Mouse (Mus musculus): ENCODE measurements around the gene 1700003E16Rik. TPM values are rescaled to one million over a fixed set of nuclear protein-coding genes. Genes with fewer than 3 reads are reported as not detected.

1700003E16Rik gene
- polyA plus RNA-seq, 1 experiment from 2014 or later = 0.96 TPM

DNA sequence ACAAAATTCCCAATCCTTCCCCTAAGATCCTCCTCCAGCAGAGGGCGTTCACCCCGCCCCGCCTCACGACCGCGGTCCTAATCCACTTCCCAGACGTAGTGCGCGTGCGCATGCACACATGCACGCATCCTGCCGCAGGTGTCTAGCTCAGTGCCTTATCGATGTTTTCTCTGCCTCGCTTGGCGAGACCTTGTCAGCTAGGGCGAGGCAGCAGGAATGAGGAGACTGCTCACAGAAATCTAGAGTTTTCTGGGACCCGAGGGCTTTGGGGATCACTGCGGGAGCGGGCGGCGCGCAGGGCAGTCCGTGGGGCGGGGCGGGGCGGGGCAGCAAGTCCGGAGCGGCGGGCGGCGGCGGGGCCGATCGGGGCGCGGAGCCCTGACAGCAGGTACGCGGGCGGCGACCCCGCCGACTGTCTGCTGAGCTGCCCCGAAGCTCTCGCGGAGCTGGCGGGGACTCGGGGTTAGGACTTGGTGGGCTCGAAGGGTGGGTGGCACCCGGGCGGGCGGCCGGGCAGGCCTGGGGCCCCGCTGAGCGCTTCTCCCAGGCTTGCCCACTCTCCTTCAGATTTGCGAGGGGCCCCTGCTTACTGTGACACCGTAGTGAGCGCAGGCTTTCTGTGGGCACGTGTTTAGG is 9.5 kb downstream of the 1700003E16Rik start, which contains the start of gene Dctn1:
Gene Dctn1 (plus strand): TSS at position 314 of the 636 bp plus-strand sequence.
- peak within 1 kb of the TSS; percentile 89 for H3K4me3 ChIP-seq (ENCODE audit: low read depth, low read length)
- H3K9me3 ChIP-seq (ENCODE audit: low read depth, low read length) = no peaks in the 10 kb centered on the region
- peak; percentile 98 for DNase-seq
- H3K4me2 ChIP-seq = peak within 1 kb of the TSS; percentile 94
- peak; percentile 84 for ATAC-seq (ENCODE audit: insufficient read depth)
- no peaks in the 10 kb centered on the region for H3K36me3 ChIP-seq (ENCODE audit: insufficient read depth)
- H3K9ac ChIP-seq = peak within 1 kb of the TSS; percentile 85
- H3K4me1 ChIP-seq (ENCODE audit: insufficient read depth) = peaks cover 20% of the 10 kb centered on the region
- 0% methylated on average over 58 of the region's 58 CpGs for WGBS
- peaks cover 25% of the 10 kb centered on the region for H3K27me3 ChIP-seq (ENCODE audit: insufficient read depth, low read length)
- peak within 1 kb of the TSS; percentile 72 for H3K27ac ChIP-seq (ENCODE audit: low read depth)
- peak; percentile 91 for TF ChIP-seq CTCF (IDR thresholded peaks at IDR 0.05; ENCODE audit: low read depth)

DNA sequence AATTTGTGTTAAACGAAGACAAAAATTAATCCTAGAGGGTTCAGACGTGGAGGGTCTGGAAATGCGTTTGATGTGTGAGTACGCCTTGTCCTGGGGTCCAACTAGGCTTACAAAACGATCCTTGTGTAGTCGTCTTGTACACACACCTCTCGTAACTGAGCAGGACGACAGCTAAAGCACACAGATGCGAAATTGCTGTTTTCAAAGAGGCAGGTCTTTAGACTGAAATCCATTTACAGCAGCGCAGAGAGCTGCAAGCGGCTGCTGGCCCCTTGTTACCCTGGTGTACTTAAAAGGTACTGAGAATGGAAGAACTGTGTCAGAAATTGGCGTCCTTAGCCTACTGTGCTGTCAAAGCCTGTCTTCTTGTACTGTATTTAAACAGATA is 10.0 kb downstream of the 1700003E16Rik start:
- under 1% methylated on average over 12 of the region's 12 CpGs for WGBS
- 0 out of 2 replicates have a peak overlapping the region, but pooled peaks have one; percentile 33 for H3K27ac ChIP-seq (ENCODE audit: low read depth)
- ATAC-seq (ENCODE audit: insufficient read depth) (no peak), DNase-seq (peak; percentile 35)
- peak overlapping the region; percentile 94 for H3K4me2 ChIP-seq
- H3K9ac ChIP-seq = peak overlapping the region; percentile 85
- H3K4me3 ChIP-seq (ENCODE audit: low read depth, low read length) = peak overlapping the region; percentile 89
- H3K4me1 ChIP-seq (ENCODE audit: insufficient read depth) = peaks cover 20% of the 10 kb centered on the region
- TF ChIP-seq CTCF (IDR thresholded peaks at IDR 0.05; ENCODE audit: low read depth) = peak; percentile 28
- no peaks in the 10 kb centered on the region for H3K36me3 ChIP-seq (ENCODE audit: insufficient read depth)
- H3K27me3 ChIP-seq (ENCODE audit: insufficient read depth, low read length) = peaks cover 20% of the 10 kb centered on the region
- H3K9me3 ChIP-seq (ENCODE audit: low read depth, low read length) = no peaks in the 10 kb centered on the region

DNA sequence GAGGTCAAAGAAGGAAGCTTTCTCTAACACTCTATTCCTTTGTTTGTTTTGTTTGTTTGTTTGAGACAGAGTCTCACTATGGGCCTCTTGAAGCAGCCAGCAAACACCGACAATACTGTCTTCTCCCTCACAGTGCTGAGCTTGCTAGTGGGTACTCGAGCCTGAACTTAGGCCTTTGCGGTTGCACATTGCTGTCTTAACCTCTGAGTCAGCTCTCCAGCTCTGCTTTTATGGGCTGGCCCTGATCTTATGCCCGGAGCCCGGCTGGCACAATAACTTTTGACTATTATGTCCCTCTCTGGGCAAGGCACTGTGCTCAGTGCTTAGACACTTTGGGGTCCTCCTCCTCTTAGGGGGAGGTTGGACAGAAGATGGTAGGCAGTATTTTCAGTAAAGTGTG is 13.7 kb downstream of the 1700003E16Rik start:
- H3K4me3 ChIP-seq (ENCODE audit: low read depth, low read length) = no peak overlapping the region
- no peaks in the 10 kb centered on the region for H3K9me3 ChIP-seq (ENCODE audit: low read depth, low read length)
- DNase-seq (no peak), ATAC-seq (ENCODE audit: insufficient read depth) (no peak)
- peaks cover 14% of the 10 kb centered on the region for H3K4me1 ChIP-seq (ENCODE audit: insufficient read depth)
- H3K4me2 ChIP-seq = no peak overlapping the region
- no peak for TF ChIP-seq CTCF (IDR thresholded peaks at IDR 0.05; ENCODE audit: low read depth)
- H3K9ac ChIP-seq = no peak overlapping the region
- WGBS = 62% methylated on average over 5 of the region's 5 CpGs
- H3K36me3 ChIP-seq (ENCODE audit: insufficient read depth) = 0 out of 2 replicates have a peak, but pooled peaks cover 3% of the 10 kb centered on the region
- H3K27me3 ChIP-seq (ENCODE audit: insufficient read depth, low read length) = no peaks in the 10 kb centered on the region
- H3K27ac ChIP-seq (ENCODE audit: low read depth) = no peak overlapping the region

- ATAC-seq (ENCODE audit: insufficient read depth) = no peak
- Histone ChIP-seq H3K27me3 (ENCODE audit: insufficient read depth, low read length) (no peaks in the 10 kb centered on the region), H3K9ac (no peak overlapping the region), H3K27ac (ENCODE audit: low read depth) (no peak overlapping the region), H3K4me2 (no peak overlapping the region), H3K4me1 (ENCODE audit: insufficient read depth) (peaks cover 10% of the 10 kb centered on the region), H3K4me3 (ENCODE audit: low read depth, low read length) (no peak overlapping the region), H3K9me3 (ENCODE audit: low read depth, low read length) (no peaks in the 10 kb centered on the region), H3K36me3 (ENCODE audit: insufficient read depth) (0 out of 2 replicates have a peak, but pooled peaks cover 3% of the 10 kb centered on the region)
- WGBS = 70% methylated on average over 5 of the region's 5 CpGs
- no peak for TF ChIP-seq CTCF (IDR thresholded peaks at IDR 0.05; ENCODE audit: low read depth)
- DNase-seq = no peak
Measured at GRCm38 (mm10) chr6:83171063-83171462, 14.9 kb downstream of the 1700003E16Rik start.

DNA sequence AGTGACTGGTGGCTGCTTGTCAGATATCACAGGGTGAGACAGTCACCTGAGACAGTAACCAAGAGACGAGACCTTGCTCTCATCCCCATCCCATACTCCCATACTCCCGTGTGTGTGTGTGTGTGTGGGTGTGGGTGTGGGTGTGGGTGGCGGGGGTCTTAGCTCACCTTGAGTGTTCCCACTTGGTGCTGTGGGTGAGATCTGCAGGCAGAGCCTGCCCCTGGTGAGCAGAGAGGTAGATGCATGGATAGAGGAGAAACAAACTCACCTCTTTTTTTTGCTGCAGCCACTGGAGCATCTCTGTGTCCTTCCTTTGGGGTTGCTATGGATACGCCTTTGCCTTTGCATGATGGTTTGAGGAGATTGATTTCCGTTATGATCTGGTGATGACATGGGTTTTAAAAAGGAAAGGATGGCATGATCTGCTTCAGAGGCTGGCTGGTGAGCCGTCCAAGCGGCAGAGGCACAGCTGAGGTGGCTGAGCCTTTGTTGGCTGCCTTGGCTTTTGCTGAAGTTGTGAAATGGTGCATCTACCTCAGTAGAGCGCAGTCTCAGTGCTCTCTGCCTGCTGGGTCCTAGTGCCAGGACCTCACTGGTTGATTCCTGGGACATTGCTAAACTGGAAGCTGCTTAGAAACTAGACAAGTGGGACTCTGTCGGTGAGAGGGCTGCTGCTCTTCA is 16.2 kb downstream of the 1700003E16Rik start:
- ATAC-seq (ENCODE audit: insufficient read depth) = no peak
- Histone ChIP-seq H3K4me1 (ENCODE audit: insufficient read depth) (peaks cover under 1% of the 10 kb centered on the region; the same call in 1 of the 2 replicates), H3K27ac (ENCODE audit: low read depth) (no peak overlapping the region), H3K9me3 (ENCODE audit: low read depth, low read length) (no peaks in the 10 kb centered on the region), H3K4me3 (ENCODE audit: low read depth, low read length) (no peak overlapping the region), H3K36me3 (ENCODE audit: insufficient read depth) (0 out of 2 replicates have a peak, but pooled peaks cover 7% of the 10 kb centered on the region), H3K4me2 (no peak overlapping the region), H3K27me3 (ENCODE audit: insufficient read depth, low read length) (no peaks in the 10 kb centered on the region), H3K9ac (no peak overlapping the region)
- no peak for DNase-seq
- whole genome bisulfite sequencing = 70% methylated on average over 9 of the region's 9 CpGs
- TF ChIP-seq CTCF (IDR thresholded peaks at IDR 0.05; ENCODE audit: low read depth) = no peak

- H3K27me3 ChIP-seq (ENCODE audit: insufficient read depth, low read length) = no peaks in the 10 kb centered on the region
- no peak for TF ChIP-seq CTCF (IDR thresholded peaks at IDR 0.05; ENCODE audit: low read depth)
- 83% methylated on average over 8 of the region's 8 CpGs for WGBS
Measured at GRCm38 (mm10) chr6:83175996-83176395, 19.8 kb downstream of the 1700003E16Rik start.

More at GRCm38 (mm10) chr6:83175996-83176395, 19.8 kb downstream of the 1700003E16Rik start:
- no peak overlapping the region for H3K9ac ChIP-seq
- no peak overlapping the region for H3K4me2 ChIP-seq
- no peak overlapping the region for H3K27ac ChIP-seq (ENCODE audit: low read depth)
- ATAC-seq (ENCODE audit: insufficient read depth) (no peak), DNase-seq (no peak)
- 0 out of 2 replicates have a peak, but pooled peaks cover 7% of the 10 kb centered on the region for H3K36me3 ChIP-seq (ENCODE audit: insufficient read depth)
- no peaks in the 10 kb centered on the region for H3K9me3 ChIP-seq (ENCODE audit: low read depth, low read length)
- no peak overlapping the region for H3K4me3 ChIP-seq (ENCODE audit: low read depth, low read length)
- no peaks in the 10 kb centered on the region for H3K4me1 ChIP-seq (ENCODE audit: insufficient read depth)

Measured in lung, embryonic 14.5 days (tissue).